Mouse (Mus musculus) bone marrow macrophage, adult 2 months (primary cell): ENCODE measurements around the gene Tbl3.
"Not testable (repeated sequence)": the region's sequence is repeated elsewhere in the genome, so short reads cannot be mapped to it uniquely, and the experiment has no call there.

Source experiments
- CTCF ChIP-seq: IDR thresholded peaks from 2 replicates; pipeline ENCODE4 v1.5.1; 2012; ENCODE audit warnings: low read depth, mild to moderate bottlenecking, low read length, moderate library complexity
- POLR2A ChIP-seq: IDR thresholded peaks from 2 replicates; pipeline ENCODE4 v1.6.1; 2012; ENCODE audit warnings: mild to moderate bottlenecking, low read depth, low read length, borderline replicate concordance

GRCm38 (mm10) chr17:24721383-24721955 lies 14.0 kb upstream of the Tbl3 start:
- not testable (repeated sequence) for TF ChIP-seq POLR2A, CTCF
